Mouse (Mus musculus) kidney, adult 2 months (tissue): ENCODE data around the gene Il4ra.

Experiments used
- CTCF ChIP-seq: fragments of 200-500 bp; conservative IDR thresholded peaks from 2 replicates; pipeline ENCODE4 v1.5.1; 2011; ENCODE audit warnings: low read depth, mild to moderate bottlenecking, control low read depth, low read length, moderate library complexity, mixed read lengths; ENCODE audit not compliant: insufficient read depth, insufficient read length
- POLR2A ChIP-seq: fragments of 200-500 bp; IDR thresholded peaks from one replicate; pipeline ENCODE4 v1.6.1; 2011; ENCODE audit warnings: low read depth, low read length, control low read depth

DNA sequence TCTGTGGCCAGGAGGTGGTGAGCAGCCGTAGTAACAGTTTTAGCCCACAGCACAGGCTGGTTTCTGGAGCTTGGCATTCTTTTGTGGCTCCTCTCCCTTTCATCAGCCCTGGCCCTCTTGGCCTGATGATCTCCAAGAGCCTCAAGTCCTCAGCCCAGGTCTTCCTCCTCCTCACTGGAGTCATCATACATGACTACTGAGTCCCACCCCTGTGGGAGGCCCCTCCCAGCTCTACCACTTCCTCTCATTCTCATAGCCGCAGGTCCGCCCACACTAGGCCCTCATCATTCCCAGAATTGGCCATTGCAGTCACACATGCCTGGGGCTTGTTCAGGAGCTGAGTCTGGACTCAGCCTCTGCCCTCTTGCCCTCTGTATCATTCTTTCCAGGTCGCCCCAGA is 41.9 kb downstream of the Il4ra start:
- no peak for TF ChIP-seq CTCF
- TF ChIP-seq POLR2A = no peak
